Comparison of ENCODE assay signal across 8 mouse cellular contexts in genomic region chr19:37551040-37551566, GRCm38 (mm10). TPM values are rescaled to one million over a fixed set of nuclear protein-coding genes. Genes with fewer than 3 reads are reported as not detected.
DNase-seq lines count a peak whose midpoint lies in the region; ATAC-seq and TF ChIP-seq lines count a peak whose summit lies in the region.

No protein-coding gene starts in this region.

- H3K4me3 ChIP-seq in heart, adult 2 months, result peak overlapping the region; percentile 76
- peak overlapping the region; percentile 88 for H3K4me3 ChIP-seq in thymus, adult 2 months (ENCODE audit: control insufficient read depth, insufficient read depth, low read length)
- H3K4me3 ChIP-seq in liver, embryonic 13.5 days (replicated peaks), result peak overlapping the region; percentile 88

- no peaks in the 10 kb centered on the region for H3K9me3 ChIP-seq in liver, embryonic 13.5 days (replicated peaks)

- H3K27me3 ChIP-seq in heart, adult 2 months (ENCODE audit: control insufficient read depth, insufficient read depth, low read length), result no peaks in the 10 kb centered on the region
- H3K27me3 ChIP-seq in thymus, adult 2 months (ENCODE audit: control insufficient read depth, insufficient read depth, low read length), result no peaks in the 10 kb centered on the region
- no peaks in the 10 kb centered on the region for H3K27me3 ChIP-seq in liver, embryonic 13.5 days

- no peaks in the 10 kb centered on the region; the same call in 1 of the 2 replicates for H3K79me2 ChIP-seq in heart, adult 2 months (replicated peaks; ENCODE audit: control insufficient read depth, insufficient read depth, low read length)

- DNase-seq in heart, adult 2 months, result no peak
- DNase-seq in heart, postnatal 36 days, result no peak
- no peak for DNase-seq in thymus, adult 2 months
- DNase-seq in thymus, postnatal 0 days (ENCODE audit: low spot score), result no peak
- DNase-seq in liver, embryonic 13.5 days, result no peak
- no peak for DNase-seq in retina, postnatal 1 day
- DNase-seq in right cerebral cortex, adult 2 months (ENCODE audit: low spot score in 2 of 2), result no peak
- no peak for DNase-seq in thymus, postnatal 10 days (ENCODE audit: low spot score in 2 of 2)

- TF ChIP-seq EP300 in heart, adult 2 months (IDR thresholded peaks at IDR 0.05; ENCODE audit: insufficient read depth, low read depth, low read length), result no peak

- H3K27ac ChIP-seq in heart, adult 2 months, result peak overlapping the region; percentile 99
- no peak overlapping the region for H3K27ac ChIP-seq in thymus, adult 2 months (ENCODE audit: control insufficient read depth, insufficient read depth, low read length)
- peak overlapping the region; percentile 90 for H3K27ac ChIP-seq in liver, embryonic 13.5 days

- 15% methylated on average over 8 of the region's 8 CpGs for WGBS in heart, adult 2 months
- 10% methylated on average over 8 of the region's 8 CpGs for WGBS in thymus, adult 2 months
- WGBS in liver, embryonic 13.5 days (ENCODE audit: insufficient replicate concordance), result 3% methylated on average over 8 of the region's 8 CpGs

- peak overlapping the region; percentile 92 for H3K4me2 ChIP-seq in liver, embryonic 13.5 days

- TF ChIP-seq POLR2A in heart, adult 2 months (IDR thresholded peaks at IDR 0.05; ENCODE audit: insufficient read depth, low read depth, low read length), result no peak
- TF ChIP-seq POLR2A in thymus, adult 2 months (IDR thresholded peaks at IDR 0.05; ENCODE audit: control insufficient read depth, extremely low read depth, insufficient read depth, low read length, poor library complexity), result no peak

- intact Hi-C loops in heart, adult 2 months (cut with DNase I), result no loop called here
- intact Hi-C loops in heart, postnatal 36 days (cut with DNase I), result no loop called here

- peak overlapping the region; percentile 83 for H3K9ac ChIP-seq in heart, adult 2 months (ENCODE audit: low read depth, low read length)
- peak overlapping the region; percentile 91 for H3K9ac ChIP-seq in liver, embryonic 13.5 days

- peaks cover 3% of the 10 kb centered on the region for H3K4me1 ChIP-seq in heart, adult 2 months (ENCODE audit: control insufficient read depth, insufficient read depth, low read length)
- H3K4me1 ChIP-seq in thymus, adult 2 months (replicated peaks; ENCODE audit: control insufficient read depth, insufficient read depth, low read length), result peaks cover 3% of the 10 kb centered on the region; the same call in 1 of the 2 replicates
- peaks cover 68% of the 10 kb centered on the region for H3K4me1 ChIP-seq in liver, embryonic 13.5 days (replicated peaks)

- no peak for ATAC-seq in liver, embryonic 13.5 days (ENCODE audit: low read depth)

- TF ChIP-seq CTCF in heart, adult 2 months (IDR thresholded peaks at IDR 0.05), result no peak
- no peak for TF ChIP-seq CTCF in thymus, adult 2 months (IDR thresholded peaks at IDR 0.05; ENCODE audit: borderline replicate concordance, control insufficient read depth, extremely low read depth, insufficient read depth, low read length, poor library complexity)

- peaks cover 6% of the 10 kb centered on the region for H3K36me3 ChIP-seq in heart, adult 2 months (ENCODE audit: control insufficient read depth, insufficient read depth, low read length)
- H3K36me3 ChIP-seq in thymus, adult 2 months (ENCODE audit: control insufficient read depth, insufficient read depth, low read length), result no peaks in the 10 kb centered on the region
- peaks cover 12% of the 10 kb centered on the region; the same call in 1 of the 2 replicates for H3K36me3 ChIP-seq in liver, embryonic 13.5 days

RNA-seq across cellular contexts. Expression of gene Exoc6, which starts 0.9 kb away (rescaled TPM):
- total RNA-seq in heart, adult 2 months (2021), result 10 to 100 TPM; 29.8 to 34.2 TPM
- polyA plus RNA-seq in heart, adult 2 months (2012; rRNA removed), result 13.8 and 19.8 TPM in 2 replicates
- total RNA-seq in heart, postnatal 36 days (2021), result 10 to 100 TPM; 32.6 to 32.9 TPM
- polyA plus RNA-seq in thymus, adult 2 months (2012; rRNA removed), result 6.7 and 8.7 TPM in 2 replicates
- polyA plus RNA-seq in thymus, postnatal 0 days (2015; fragmentation: Nextera tagmentation; extraction: Ambion mirVana), result 16.5 and 16.8 TPM in 2 replicates
- polyA plus RNA-seq in liver, embryonic 13.5 days (2015; fragmentation: Nextera tagmentation; extraction: Ambion mirVana), result 34.3 and 41.6 TPM in 2 replicates
